Mouse (Mus musculus) erythroid progenitor cell, adult 5-6 weeks (primary cell): Measurements from ENCODE around the gene Ugt1a8. TPM values are rescaled to one million over a fixed set of nuclear protein-coding genes. Genes with fewer than 3 reads are reported as not detected.

Source experiments
- ATAC-seq: replicated peaks from 2 replicates; pipeline ENCODE4 v1.8.0; 2016; ENCODE audit warnings: moderate number of reproducible peaks, mild to moderate bottlenecking, moderate TSS enrichment, inconsistent platforms; ENCODE audit not compliant: poor library complexity, low FRiP score, severe bottlenecking
- total RNA-seq, 2 experiments: library from RNA; stranded (forward) in 1 of 2; stranded (reverse) in 1 of 2; fragments of 150-400 nt in 1 of 2; fragments of 186-747, 209-891 nt in 1 of 2; gene quantifications; 2 replicates each; pipeline versions ENCODE4 v1.2.3 to v1.2.4; 2015 to 2017; ENCODE audit warnings: low replicate concordance in 2 of 2

The Ugt1a8 gene
- total RNA-seq, 2 experiments from 2014 or later, result not detected

DNA sequence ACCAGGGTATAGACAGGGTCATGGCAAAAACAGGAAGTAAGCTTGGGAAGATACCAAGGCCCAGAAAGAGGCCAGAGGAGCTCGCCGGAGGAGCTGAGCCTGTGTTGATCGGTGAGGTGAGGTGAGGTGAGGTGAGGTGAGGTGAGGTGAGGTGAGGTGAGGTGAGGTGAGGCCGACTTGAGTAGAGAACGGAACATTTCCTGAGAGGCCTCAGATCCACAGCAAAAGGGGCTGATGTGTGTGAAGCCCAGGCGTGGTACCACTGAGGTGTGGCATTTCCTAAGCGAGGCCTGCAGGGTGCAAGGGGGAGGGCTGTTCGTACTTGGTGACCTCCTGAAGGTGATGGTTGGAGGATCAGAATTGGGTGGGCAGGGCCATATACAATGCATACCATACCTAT is 165.5 kb downstream of the Ugt1a8 start:
- no peak for ATAC-seq

DNA sequence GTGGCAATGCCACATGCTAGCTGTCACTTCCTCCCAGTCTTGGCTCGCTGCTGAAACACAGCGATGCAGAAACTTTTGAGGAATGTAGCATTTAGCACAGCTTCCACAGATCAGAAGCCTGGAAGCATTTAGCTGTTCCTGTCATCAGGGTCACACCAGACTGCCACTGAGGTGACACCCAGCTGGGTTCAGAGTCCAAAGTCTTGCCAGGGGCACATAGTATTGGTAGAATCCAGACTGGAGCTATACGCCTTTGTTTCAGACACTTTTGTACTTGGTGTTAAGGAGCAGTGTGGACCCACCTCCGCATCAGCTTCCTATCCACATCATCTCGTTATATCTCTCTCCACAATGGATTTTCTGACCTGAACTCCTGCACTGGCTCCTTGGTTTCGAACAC is 165.9 kb downstream of the Ugt1a8 start:
- ATAC-seq, result no peak

DNA sequence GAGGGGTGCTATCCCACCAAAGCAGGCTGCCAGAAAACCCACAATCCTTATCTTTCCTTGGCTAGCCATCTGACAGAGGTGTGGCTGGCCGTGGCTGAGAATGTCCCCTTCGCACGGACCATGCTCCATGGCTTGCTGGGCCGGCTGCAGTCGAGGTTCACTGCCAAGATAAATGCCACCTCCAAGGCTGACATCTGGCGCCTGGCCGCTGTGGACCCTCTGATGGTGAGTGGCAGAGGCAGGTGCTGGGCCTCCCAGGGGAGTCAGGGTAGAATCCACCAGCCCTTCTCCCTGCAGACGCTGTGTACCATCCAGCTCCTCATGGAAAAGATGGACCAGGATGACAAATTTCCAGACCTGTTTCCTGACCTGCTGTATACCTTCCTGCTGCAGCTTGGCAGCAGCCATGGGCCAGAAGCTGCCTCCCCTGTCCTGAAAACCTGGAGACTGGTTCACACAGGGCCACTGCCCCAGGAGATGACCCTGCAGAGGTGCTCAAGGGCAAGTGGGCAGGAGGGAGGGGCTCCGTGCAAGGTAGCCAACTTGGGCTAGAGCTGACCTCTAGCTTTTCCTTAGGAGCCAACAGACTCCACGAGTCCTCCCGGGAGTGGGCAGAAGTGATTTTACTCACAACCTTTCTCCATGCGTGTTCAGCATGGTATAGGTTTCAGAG is 167.3 kb downstream of the Ugt1a8 start:
- ATAC-seq, result no peak

DNA sequence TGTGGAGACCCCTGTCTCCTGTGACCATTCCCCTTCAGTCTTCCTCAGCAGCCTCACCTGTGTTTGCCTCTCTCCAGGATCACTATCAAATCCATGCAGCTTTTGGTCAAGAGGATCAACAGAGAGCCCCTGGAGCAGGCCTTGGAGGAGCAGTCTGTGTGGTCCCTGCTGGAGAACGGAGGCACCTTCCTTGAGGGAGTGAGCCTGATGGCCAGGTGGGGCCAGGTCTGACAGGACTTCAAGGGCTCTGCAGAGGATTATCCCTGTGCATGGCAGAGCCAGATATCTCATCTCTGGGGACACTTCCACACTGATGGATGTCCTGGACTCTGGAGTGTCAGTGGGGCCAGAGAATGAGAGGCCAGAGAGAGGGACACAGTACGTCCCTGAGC is 167.8 kb downstream of the Ugt1a8 start:
- no peak for ATAC-seq

DNA sequence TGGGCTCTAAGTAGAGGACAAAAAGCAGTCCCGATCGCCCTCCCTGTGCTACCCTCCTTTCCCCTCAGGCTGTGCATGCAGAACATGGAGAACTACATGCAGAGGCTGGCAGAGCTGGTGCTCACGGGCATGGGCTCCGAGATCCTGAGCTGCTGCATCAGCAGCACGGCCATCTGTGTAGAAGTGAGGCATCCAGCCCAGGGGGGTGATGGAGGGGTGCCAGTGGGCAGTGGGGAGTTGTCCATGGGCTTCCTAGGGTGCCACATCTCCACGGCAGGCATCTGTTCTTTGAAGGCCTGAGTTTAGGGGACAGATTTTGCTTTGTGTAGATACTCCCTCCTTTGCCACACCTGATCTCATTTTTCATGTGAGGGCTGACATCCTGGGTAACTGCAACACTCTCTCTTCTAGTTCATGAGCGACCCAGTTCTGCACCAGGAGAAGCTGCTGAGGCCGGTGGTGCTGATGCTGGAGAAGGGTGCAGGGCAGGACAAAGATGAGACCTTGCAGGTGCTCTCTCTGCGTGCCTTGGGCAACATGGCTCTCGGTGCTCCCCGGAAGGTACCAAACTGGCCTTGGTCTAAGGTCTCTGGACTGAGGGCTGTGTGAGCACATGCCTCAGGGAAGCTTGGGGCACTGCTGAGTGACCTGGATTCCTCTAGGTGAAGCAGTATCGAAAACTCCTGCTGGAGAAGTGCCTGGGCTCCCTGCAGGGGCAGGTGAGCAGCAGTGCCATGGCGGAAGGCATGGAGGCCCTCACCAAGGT is 168.6 kb downstream of the Ugt1a8 start:
- ATAC-seq, result no peak

DNA sequence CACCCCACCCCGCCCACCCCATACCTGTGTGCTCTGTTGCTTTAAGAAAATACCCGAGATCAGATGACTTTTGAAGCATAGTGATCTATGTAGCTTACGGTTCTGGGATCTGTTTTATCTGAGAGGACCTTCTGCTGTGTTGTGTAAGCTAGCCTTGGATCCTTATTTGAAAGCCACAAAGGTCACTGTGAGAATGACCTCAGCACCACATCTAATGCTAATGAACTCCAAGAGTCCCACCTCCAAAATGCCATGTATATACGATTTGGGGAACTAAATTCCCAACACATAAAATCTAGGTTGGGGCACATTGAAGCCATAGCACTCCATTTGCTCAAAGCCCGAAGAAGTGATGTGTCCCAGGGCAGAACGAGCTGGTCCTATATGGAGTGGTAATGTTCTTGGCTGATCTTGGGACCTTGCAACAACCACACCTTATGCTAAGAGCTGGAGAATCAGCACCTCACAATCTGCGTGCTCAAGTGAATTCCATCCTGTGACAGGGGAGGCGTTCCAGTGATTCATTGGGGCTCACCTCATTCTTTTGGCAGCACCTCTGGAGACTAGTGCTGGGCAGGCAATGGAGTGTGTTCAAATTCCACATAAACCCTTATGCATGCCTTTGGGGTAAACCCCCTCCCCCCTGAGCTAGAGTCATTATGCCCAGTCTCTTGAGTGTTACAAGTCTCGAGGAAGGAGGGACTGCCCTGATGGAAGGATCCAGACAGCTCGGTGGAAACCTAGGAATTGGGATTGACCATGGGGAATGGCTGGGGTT is 169.5 kb downstream of the Ugt1a8 start:
- no peak for ATAC-seq

DNA sequence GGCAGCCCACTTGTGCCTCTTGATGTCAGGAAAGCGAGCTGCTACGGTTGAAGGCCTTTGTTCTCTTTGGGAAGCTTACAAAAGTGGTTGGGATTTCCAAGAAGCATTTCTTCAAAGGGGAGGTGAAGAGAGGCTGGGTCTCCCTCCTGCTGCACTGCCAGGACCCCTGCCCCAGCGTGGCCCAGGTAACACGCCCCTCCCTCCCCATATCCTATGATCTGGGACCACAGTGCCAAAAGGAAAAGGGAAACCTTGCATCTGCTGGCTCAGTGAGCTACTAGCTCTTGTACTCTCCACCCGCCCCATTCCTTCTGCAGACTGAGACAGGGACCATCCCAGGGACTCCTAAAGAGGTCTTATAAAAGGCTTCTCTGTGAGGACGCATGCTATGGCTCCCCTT is 170.1 kb downstream of the Ugt1a8 start:
- ATAC-seq, result no peak

DNA sequence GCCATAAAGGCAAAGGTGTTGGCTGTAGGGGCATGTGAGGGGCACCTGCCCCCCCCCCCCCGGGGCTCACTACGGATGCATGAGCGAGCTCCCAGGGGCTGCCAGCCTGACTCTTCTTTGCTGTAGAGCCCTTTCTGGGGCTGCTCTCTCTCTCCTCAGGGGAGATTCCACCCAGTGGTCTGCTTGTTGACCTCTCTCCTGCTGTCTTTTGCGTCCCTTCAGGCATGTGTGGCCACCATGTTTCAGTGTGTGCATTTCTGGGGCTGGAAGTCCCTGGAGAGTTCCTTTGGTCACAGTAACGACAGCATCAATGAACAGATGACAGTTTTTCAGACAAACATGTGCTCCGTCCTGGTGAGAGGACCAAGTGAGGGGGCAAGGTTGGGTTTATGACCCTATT is 170.7 kb downstream of the Ugt1a8 start:
- ATAC-seq, result no peak

DNA sequence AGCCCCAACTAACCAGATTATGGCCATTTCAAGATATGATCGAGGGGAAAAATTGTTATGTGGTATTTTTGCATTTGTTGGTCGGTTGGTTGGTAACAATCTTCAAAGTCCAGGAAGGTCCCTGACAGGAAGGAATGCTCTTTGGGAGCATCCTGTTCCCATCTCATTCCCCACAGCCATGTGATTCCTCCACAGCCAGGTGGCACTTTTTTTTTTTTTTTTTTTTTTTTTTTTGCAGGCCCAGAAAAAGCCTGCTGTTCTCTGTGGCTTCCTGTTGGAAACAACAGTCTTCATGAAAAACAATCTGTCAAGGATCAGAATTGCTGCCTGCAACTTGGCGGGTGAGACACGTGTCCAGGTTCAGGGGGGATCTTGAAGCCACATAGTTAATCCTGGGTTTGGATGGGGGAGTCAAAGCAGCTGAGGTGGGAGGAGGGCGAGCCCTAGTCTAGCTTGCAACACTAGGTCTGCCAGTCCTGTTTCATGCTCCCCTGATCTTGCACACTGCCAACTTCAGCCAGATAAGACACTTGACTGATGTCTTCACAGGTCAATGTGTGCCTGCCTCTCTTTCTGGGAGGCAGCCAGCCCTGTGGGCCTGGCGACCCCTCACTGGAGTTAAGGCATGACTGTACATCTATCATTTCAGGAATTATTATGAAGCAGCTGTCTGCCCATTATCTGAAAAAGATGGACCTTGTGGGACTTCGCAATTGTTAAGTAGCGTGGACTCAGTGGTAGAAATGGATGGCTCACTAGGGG is 171.4 kb downstream of the Ugt1a8 start:
- 0 out of 2 replicates have a peak, but pooled peaks have one; percentile 8 for ATAC-seq

DNA sequence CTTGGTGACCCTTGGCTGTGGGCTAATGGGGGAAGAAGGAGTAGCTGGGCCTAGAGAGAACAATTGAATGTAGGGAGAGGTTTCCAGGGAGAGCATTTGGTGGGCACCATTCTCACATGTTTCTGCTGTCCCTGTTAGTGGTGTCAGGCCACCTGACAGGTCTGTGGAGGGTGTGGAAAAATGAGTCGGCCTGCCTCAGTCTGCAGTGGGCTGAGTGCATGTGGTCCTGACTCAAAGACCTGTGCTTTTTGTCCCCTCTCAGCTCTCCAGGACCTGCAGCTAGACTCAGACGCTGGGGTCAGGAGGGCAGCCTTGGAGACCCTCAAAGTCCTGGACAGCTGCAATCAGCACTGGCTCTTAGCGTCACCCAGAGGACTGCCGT is 172.0 kb downstream of the Ugt1a8 start:
- ATAC-seq, result no peak

DNA sequence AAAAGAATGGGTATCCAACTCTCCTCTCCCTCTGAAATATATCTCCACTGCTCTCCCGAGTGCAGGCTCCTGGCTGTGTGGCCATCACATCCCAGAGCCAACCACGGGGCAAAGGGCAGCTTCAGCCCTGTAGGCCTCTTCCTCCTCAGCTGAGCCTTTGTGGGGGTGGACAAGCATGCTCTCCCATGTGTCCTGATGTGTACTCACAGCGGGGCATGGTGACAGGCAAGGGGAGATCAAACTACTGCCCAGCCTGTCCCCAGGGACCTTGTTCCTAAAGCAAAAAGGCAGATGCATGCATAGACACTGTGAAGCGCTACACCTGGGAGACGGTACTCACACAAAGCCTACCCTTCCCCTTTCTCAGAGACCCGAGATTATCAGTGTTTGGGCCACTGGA is 172.5 kb downstream of the Ugt1a8 start:
- ATAC-seq, result 0 out of 2 replicates have a peak, but pooled peaks have one; percentile 2

DNA sequence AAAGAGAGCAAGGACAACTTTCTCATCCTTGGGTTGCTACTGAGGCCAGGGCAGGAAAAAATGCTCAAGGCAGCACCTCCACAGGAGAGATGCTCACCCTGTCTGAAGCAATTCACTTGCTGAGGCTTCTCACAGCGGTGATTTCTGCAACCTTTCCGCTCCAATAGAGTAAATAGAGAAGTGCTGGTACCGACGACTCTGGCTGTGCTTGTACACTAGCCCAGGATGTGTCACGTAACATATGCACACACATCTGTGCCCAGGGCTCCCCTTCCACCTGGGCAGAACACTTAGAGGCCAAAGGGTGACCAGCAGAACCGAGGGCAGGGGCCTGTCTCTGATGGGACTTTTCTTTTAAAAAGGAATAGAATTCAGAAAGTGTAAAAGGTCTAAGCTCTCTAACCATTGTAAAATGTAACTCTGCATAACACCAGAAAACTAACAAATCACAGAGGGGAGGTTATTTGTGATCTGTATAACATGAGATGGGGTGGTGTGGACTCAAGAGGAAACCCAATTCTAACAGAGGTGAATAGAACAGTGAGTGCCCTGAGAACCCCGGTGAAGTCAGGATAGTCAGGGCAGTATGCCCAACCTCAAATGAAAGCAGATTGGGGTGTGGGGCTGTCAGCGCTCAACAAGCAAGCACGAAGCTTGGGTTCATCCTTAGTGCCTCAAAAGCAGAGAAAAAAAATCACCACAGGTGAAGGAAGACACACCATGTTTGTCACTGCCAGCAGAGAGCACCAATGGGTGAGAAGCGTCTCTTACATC is 173.2 kb downstream of the Ugt1a8 start:
- ATAC-seq, result no peak

DNA sequence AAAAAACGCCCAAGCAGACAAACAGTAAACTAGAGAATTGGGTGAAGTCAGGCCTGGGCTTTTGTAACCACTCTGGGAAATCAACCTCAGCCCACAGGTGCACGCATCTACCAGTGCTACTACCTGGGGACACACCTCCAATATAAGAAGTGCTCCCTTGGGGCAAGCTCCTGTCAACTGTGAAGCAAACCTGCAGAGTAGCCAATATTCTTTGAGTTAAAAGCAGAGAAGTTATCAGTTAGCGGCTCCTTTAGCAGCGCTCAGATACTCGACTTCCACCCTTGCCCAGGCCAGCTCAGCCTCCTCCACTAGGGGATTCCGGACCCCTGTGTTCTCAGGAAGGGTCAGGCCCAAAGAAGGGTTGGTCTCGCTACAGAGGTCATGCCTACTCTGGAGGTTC is 174.1 kb downstream of the Ugt1a8 start:
- no peak for ATAC-seq

DNA sequence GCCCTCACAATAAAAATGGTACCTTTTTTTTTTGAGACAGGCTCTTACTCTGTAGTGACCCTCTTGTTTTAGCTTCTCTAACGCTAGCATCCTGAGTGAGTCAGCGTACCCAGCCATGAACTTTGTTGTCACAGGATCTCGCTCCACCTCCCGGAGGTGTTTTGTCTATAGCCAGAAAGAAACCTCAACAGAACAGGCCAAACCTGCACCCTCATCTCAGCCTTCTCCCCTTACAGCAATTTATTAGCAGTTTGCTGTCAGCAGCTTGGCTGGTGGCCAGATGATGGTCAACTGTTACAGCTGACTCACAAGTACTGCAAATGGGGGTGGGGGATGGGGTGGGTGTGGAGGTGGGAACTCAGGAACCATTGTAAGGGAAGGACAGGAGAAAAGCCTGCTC is 174.6 kb downstream of the Ugt1a8 start:
- no peak for ATAC-seq

DNA sequence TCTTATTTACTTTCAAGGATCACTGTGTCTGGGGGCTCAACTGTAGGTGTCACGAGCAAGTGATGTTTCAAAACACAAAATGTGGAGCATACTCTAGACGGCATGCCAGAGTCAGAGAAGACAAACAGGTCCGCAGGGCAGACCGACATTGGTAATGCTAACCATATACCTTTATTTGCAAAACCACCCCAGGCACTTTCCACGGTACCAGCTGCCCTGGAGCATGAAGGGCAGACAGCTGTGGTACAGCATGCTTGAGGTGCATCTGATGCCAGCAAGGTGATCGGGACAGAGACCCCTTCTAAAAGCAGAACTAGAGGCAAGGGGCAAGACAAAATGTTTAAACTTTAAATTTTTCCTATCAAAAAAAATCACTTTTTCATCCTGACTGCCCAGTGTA is 175.3 kb downstream of the Ugt1a8 start:
- ATAC-seq, result no peak

DNA sequence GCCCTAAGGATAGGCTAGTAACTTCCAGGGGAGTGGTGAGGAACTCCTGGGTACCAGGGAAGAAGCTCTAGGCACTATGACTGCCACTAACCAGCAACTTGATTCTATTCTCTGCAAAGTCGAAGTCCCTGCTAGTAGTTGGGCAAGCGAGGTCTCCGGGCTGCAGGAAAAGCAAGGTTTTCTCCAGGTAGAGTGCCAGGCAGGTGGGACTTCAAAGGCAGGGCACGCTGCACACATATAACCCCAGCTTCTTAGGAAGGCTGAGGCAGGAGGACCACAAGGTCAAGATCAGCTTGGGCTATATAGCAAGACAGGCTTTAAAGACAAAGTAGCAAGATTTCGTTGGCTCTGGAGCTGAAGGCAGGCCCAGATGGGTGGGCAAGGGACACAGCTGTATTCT is 176.2 kb downstream of the Ugt1a8 start:
- ATAC-seq, result no peak

DNA sequence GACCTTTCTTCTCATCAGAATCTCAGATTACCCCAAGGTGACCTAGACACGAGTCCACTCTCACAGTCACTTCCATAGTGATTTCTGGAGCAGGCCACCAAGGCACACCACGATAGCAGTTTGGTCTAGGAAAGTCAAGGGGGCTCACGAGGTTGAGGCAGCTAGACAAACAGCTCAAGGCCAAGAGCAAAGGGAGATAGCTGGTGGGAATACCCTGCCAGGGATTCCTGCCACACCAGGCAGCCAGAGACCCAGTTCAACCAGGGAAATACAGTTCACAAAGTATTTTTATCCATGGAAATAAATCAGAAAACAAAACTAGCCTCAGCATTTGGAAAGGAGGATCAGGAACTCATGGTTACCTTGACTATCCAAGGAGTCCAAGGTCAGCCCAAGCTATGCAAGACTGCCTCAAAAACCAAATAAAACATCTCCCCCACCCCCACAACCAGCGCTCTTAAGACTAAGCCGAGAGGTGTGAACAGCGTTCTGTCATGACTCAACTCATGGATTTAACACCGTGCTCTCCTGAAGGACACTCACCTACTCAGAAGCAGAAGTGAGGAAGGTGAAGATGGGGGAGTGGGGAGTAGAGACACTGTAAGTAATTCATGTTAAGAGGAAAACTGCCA is 176.7 kb downstream of the Ugt1a8 start:
- no peak for ATAC-seq

DNA sequence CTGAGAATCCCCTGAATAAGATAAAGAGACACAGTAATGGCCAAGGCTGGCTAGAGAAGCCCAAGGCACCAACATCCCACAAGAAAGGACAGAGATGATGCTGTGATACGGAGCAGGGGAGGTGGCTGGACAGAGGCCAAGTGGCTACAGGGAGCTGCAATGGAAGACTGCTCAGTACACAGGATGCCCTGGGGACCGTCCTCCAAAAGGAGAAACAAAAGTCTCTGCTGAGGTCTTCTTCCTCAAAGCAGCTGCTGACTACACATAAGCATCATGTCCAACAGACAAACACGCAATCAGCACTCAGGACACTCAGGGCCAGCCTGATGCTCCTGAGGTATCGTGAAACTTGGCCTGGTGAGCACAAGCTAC is 177.2 kb downstream of the Ugt1a8 start:
- ATAC-seq, result no peak

DNA sequence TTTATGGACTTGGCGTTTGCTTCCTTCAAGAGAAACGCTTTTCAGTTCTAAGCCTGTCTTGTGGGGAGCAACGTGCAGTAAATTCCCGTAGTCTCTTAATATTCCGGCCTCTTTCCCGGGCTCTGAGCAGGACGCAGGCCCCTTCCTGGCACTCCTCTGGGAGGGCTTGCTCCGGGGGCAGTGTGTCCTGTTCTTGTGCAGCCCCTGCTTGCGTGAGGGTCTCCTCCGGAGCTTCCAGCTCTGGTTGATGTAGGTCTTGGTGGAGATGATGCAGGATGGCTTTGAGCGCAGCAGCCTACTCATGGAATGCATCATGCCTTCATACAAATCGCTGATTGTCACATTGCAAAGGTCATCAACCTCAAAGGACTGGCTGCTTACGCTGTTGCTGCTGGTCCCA is 178.5 kb downstream of the Ugt1a8 start:
- ATAC-seq, result no peak
